Mouse (Mus musculus) lung, embryonic 15.5 days (tissue): ENCODE results near the gene Odf2. TPM values are rescaled to one million over a fixed set of nuclear protein-coding genes. Genes with fewer than 3 reads are reported as not detected.

ENCODE experiments used
- ATAC-seq: fragments of 200-750 bp; cut with Nextera tagmentation; 2 replicates; pipeline ENCODE4 v1.8.0; 2017; ENCODE audit warnings: moderate number of reproducible peaks, borderline replicate concordance; ENCODE audit not compliant: low FRiP score, low TSS enrichment; ENCODE audit errors: extremely low read depth
- H3K27ac ChIP-seq: fragments of 300-500 bp; sonication (generic); 2 replicates; pipeline ENCODE4 v1.5.1; 2015; ENCODE audit warnings: moderate library complexity, mild to moderate bottlenecking, inconsistent platforms
- H3K27me3 ChIP-seq: fragments of 300-500 bp; sonication (generic); 2 replicates; pipeline ENCODE4 v1.6.1; 2015; ENCODE audit warnings: inconsistent platforms
- H3K36me3 ChIP-seq: fragments of 300-500 bp; sonication (generic); 2 replicates; pipeline ENCODE4 v1.6.1; 2015; ENCODE audit warnings: inconsistent platforms
- H3K4me1 ChIP-seq: fragments of 300-500 bp; sonication (generic); 2 replicates; pipeline ENCODE4 v1.6.1; 2015; ENCODE audit warnings: inconsistent platforms
- H3K4me2 ChIP-seq: fragments of 300-500 bp; sonication (generic); 2 replicates; pipeline ENCODE4 v1.6.1; 2015; ENCODE audit warnings: inconsistent platforms, mild to moderate bottlenecking, moderate library complexity
- H3K4me3 ChIP-seq: fragments of 300-500 bp; sonication (generic); 2 replicates; pipeline ENCODE4 v1.5.1; 2015; ENCODE audit warnings: mild to moderate bottlenecking, inconsistent platforms
- H3K9ac ChIP-seq: fragments of 300-500 bp; sonication (generic); 2 replicates; pipeline ENCODE4 v1.6.1; 2015; ENCODE audit warnings: inconsistent platforms
- H3K9me3 ChIP-seq: fragments of 300-500 bp; sonication (generic); 2 replicates; pipeline ENCODE4 v1.6.1; 2016; ENCODE audit warnings: inconsistent platforms
- WGBS: fragments of 180-500 bp; shearing (Covaris S2); methylation state at CpG from one replicate; pipeline ENCODE4 v1.1.7; 2015; 5-methylcytosine and 5-hydroxymethylcytosine counted together
- polyA plus RNA-seq: library from polyadenylated mRNA; unstranded; fragments of >200 nt; fragmentation: Nextera tagmentation; extraction: Ambion mirVana; gene quantifications from 2 replicates; pipeline ENCODE4 v1.2.1, GENCODE M21; 2015

Gene Odf2
- 55.8 and 62.3 TPM in 2 replicates for polyA plus RNA-seq

DNA sequence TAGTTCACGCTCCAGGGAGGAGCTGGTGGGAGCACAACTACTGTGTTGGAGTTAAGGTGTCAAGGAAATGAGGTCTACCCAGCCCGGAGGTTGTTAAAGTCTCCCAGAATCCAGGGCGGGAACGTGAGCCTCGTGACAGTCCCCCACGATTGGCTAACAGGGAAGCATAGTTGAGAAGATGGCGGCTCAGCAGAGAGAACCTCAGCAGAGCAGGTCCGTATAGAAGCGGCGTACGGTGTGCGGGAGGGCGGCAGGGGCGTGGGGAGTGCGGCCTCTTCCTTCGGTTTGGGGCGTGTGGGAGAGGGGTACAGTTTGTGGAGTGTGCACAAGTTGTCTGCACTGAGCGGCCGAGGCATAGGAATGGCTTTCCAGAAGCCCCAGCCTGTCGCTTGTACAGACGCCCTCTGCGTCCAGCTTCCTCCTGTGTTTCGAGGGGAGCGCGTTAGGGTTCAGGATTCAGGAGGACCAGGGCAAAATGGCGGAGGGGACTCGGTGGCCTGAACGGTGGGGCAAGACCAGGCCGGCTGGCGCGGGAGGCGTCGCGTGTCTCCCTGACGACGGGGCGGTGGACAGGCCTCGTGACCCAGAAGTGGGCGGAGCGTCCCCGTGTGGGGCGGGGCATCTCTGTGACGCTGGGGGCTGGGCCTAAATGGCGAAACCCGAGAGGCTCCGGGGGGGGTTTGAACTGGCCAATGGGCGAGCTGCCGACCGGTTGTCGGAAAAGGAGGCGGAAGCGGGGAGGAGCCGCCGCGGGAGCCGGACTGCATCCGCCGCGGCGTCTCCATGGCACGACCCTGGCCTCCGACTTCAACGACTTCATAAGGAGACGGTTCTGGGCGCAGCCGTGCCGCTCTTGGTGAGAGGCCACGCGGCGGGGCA, at the start of gene Odf2:
Gene Odf2 (plus strand): TSS at position 156 of the 879 bp plus-strand sequence.
- no peaks in the 10 kb centered on the region; the same call in 1 of the 2 replicates for H3K27me3 ChIP-seq
- H3K9me3 ChIP-seq, result no peaks in the 10 kb centered on the region
- 1% methylated on average over 69 of the region's 70 CpGs for WGBS
- H3K4me3 ChIP-seq, result peak within 1 kb of the TSS; percentile 69
- ATAC-seq, result peak; percentile 91
- H3K9ac ChIP-seq, result peak within 1 kb of the TSS; percentile 73
- peak within 1 kb of the TSS; percentile 94 for H3K4me2 ChIP-seq
- peak within 1 kb of the TSS; percentile 77 for H3K27ac ChIP-seq
- H3K4me1 ChIP-seq, result peaks cover 16% of the 10 kb centered on the region
- H3K36me3 ChIP-seq, result peaks cover 26% of the 10 kb centered on the region

DNA sequence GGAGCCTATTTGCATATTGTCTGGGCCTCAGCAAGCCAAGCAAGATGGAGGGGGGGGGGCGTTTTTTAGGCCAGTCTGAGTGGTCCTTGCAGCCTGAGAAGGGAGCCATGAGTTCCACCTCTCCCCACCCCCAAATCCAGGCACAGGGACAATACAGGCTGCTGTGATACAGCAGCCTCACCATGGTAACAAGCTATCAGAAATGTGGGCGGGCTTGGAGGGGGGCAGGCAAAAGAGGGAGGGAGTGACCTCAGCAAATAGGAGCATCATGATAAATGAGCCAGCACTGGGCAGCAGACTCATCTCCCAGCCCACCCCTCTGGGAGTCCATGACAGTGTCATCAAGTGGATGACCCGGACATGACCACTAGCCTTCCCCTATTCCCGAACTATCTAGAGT, 49.6 kb upstream of the Odf2 start:
- 0 out of 2 replicates have a peak, but pooled peaks have one; percentile 13 for ATAC-seq
- Histone ChIP-seq H3K9me3 (no peaks in the 10 kb centered on the region), H3K27me3 (peaks cover 17% of the 10 kb centered on the region), H3K4me3 (no peak overlapping the region), H3K9ac (no peak overlapping the region), H3K4me2 (no peak overlapping the region), H3K4me1 (no peaks in the 10 kb centered on the region), H3K36me3 (peaks cover 32% of the 10 kb centered on the region), H3K27ac (no peak overlapping the region)
- 48% methylated on average over 4 of the region's 4 CpGs for WGBS

DNA sequence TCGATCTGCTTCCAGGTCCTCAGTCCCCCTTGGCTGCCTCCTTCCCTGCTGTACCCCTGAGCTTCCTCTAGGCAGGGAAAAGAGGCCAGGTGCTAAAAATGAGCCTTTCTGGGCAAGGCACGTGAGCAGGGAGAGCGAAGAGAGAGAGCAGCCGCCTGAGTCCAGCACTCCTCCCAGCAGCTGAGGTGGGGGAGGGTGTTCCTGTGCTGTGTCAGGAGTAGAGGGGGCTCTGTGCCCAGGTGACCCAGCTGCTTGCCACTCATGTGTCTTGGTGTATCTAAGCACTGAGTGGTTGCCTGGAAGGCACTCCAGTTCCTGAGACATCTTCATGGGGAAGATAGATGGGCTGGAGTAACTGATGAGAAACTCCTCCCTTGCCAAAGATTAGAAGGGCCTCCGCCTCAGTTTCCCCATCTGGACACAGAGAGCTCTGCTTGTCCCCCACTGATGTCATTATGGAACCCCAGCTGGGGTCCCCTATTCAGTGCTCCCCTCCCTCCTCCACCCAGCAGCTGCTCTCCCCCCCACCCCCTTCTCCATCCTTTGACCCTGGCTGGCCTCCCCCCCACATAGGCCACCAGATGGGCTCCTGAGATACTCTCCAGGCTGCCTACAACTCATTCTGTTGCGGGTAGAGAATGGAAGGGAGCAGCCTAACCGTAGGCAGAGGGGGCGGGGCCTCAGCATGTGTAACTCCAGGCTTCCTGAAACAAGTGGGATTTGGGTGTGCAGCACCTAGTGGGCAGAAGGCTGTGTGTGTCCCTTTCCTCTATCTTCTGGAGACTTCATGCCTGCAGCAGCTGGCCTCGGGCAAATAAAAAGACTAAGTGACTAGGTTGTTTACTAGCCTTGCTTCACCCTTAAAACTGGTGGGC, 45.6 kb upstream of the Odf2 start:
- Histone ChIP-seq H3K4me3 (no peak overlapping the region), H3K36me3 (peaks cover 30% of the 10 kb centered on the region), H3K4me2 (no peak overlapping the region), H3K27ac (no peak overlapping the region), H3K9me3 (no peaks in the 10 kb centered on the region), H3K27me3 (peaks cover 57% of the 10 kb centered on the region), H3K4me1 (peaks cover 4% of the 10 kb centered on the region; the same call in 1 of the 2 replicates), H3K9ac (no peak overlapping the region)
- WGBS, result 76% methylated on average over 9 of the region's 9 CpGs
- no peak for ATAC-seq

DNA sequence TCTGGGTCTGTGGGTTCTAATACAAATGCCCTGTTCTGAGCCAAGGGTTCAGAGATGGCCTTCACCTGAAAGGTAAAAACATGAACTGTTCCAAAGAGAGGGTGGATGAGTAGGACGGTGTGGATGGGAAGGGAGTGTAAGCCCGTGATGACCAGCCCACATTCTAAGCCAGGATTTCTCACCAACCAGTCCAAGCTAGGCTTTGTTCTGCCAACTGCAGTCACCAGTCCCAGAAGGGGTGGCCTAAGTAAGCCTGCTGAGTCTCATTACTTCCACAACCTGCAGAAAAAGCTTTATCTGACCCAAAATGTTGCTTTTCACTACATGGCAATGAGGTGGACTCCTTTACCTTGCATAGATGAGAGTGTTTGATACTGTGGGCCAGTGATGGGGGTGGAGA, 44.9 kb upstream of the Odf2 start:
- Histone ChIP-seq H3K36me3 (peaks cover 30% of the 10 kb centered on the region), H3K9me3 (no peaks in the 10 kb centered on the region), H3K4me3 (no peak overlapping the region), H3K4me1 (peaks cover 4% of the 10 kb centered on the region; the same call in 1 of the 2 replicates), H3K27ac (no peak overlapping the region), H3K4me2 (no peak overlapping the region), H3K9ac (no peak overlapping the region), H3K27me3 (peaks cover 59% of the 10 kb centered on the region)
- WGBS, result 94% methylated on average over 2 of the region's 2 CpGs
- no peak for ATAC-seq

DNA sequence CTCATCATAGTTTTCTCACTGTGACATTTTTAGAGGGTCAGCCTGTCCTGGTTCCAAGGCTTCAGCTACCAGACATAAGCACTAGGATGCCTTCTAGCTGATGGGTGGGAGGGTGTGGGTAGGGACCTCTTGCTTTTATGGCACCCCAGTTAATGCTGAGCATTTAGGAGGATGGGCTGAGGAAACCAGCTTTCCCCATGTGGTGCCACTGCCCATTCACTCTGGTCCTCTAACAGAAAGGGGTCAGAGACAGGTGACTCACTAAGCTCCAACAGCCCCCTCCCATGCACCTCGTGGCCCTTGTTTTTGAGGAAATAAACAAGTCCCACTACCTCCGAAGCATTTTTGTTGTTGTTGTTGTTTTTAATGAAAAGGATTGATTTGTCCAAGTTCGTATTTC, 44.4 kb upstream of the Odf2 start:
- 25% methylated on average over 3 of the region's 3 CpGs for WGBS
- Histone ChIP-seq H3K36me3 (peaks cover 30% of the 10 kb centered on the region), H3K27me3 (peaks cover 59% of the 10 kb centered on the region), H3K9me3 (no peaks in the 10 kb centered on the region), H3K27ac (no peak overlapping the region), H3K9ac (no peak overlapping the region), H3K4me2 (no peak overlapping the region), H3K4me3 (no peak overlapping the region), H3K4me1 (peaks cover 4% of the 10 kb centered on the region; the same call in 1 of the 2 replicates)
- no peak for ATAC-seq

DNA sequence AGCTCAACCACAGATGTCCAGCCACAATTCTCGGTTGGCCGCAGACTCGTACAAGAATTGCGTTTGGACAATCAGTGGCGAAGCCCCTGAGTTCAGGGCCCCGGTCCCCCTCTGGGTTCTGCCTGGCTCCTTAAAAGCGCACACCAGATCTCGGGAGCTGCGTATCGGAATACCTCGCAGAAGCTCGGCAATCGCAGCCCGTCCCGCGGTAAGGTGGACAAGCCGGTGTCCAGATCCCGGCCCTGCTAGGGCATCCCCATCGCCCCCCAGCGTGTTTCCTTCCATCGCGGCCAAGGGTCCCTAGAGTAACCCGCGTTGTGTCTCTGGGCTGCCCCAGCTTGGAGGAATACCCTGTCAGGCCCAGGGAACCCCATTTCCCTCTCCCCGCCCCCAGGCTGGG, 43.4 kb upstream of the Odf2 start:
- no peak for ATAC-seq
- WGBS, result 21% methylated on average over 25 of the region's 25 CpGs
- peaks cover 4% of the 10 kb centered on the region; the same call in 1 of the 2 replicates for H3K4me1 ChIP-seq
- H3K27ac ChIP-seq, result no peak overlapping the region
- H3K9me3 ChIP-seq, result no peaks in the 10 kb centered on the region
- H3K27me3 ChIP-seq, result peaks cover 59% of the 10 kb centered on the region
- peaks cover 30% of the 10 kb centered on the region for H3K36me3 ChIP-seq
- 0 out of 2 replicates have a peak overlapping the region, but pooled peaks have one; percentile 17 for H3K4me2 ChIP-seq
- H3K9ac ChIP-seq, result no peak overlapping the region
- H3K4me3 ChIP-seq, result no peak overlapping the region

DNA sequence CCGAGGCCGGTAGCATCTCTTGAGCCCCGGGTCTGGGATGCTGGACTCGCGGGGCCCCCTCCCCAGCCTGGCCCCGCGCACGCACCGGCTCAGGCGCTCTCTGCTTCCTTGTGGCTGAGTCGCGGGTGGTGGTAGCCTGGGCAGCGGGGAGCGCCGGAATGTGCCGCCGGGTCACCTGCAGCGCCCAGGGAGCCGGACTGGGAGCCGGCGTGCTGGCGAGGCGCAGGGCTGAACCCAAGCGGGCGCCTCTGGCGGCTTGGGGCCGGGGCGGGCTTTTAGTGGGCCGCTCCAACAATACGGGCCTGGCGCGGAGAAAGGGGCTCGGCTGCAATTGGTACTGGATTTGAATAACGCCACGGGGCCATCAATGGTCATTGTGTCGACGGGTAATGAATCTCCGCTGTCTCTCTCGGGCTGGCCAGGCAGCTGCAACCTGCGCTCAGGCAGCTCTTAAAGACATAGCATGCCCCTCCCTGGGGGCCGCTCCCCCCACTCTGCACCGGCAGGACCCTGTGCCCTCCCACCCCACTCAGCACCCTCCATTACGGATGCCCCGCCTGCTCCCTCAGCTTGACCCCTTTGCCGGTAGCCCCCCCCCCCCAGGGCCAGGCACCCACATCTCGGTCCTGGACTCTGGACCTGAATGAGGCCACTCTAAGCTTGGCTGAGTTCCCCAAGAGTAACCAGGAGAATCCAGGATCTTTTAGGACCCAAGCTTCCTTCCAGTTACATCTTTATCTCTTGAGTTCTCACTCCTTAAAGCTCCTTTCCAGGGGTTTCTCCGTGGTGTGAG, 42.8 kb upstream of the Odf2 start:
- ATAC-seq, result no peak
- no peak overlapping the region for H3K9ac ChIP-seq
- peak overlapping the region; percentile 17; the same call in 1 of the 2 replicates for H3K4me2 ChIP-seq
- 14% methylated on average over 47 of the region's 47 CpGs for WGBS
- H3K4me3 ChIP-seq, result no peak overlapping the region; the same call in 1 of the 2 replicates
- peaks cover 27% of the 10 kb centered on the region for H3K36me3 ChIP-seq
- peaks cover 4% of the 10 kb centered on the region; the same call in 1 of the 2 replicates for H3K4me1 ChIP-seq
- H3K9me3 ChIP-seq, result no peaks in the 10 kb centered on the region
- H3K27ac ChIP-seq, result no peak overlapping the region
- peaks cover 59% of the 10 kb centered on the region for H3K27me3 ChIP-seq

DNA sequence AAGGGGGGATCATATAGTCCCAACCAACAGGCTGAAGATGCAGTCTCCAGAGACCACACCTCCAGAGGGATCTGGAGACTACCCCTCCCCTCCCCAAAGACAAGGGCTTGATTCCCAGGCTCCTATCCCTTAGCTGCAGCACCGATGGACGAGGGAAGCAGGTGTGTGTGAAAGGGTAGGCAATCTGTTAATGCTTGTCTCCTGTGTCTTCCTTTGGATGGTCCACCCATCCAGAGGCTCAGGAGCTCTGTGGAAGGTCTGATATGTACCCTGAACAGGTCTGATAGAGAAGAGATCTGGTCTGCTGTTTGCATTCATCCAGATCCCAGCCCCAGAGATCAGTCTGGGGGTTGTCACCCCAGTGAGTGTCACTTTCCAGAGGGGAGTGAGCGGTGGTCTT, 42.1 kb upstream of the Odf2 start:
- Histone ChIP-seq H3K4me1 (peaks cover 4% of the 10 kb centered on the region; the same call in 1 of the 2 replicates), H3K36me3 (peaks cover 22% of the 10 kb centered on the region), H3K9ac (no peak overlapping the region), H3K9me3 (no peaks in the 10 kb centered on the region), H3K4me3 (no peak overlapping the region), H3K4me2 (no peak overlapping the region), H3K27me3 (peaks cover 59% of the 10 kb centered on the region), H3K27ac (no peak overlapping the region)
- ATAC-seq, result no peak
- WGBS, result 45% methylated on average over 3 of the region's 3 CpGs

DNA sequence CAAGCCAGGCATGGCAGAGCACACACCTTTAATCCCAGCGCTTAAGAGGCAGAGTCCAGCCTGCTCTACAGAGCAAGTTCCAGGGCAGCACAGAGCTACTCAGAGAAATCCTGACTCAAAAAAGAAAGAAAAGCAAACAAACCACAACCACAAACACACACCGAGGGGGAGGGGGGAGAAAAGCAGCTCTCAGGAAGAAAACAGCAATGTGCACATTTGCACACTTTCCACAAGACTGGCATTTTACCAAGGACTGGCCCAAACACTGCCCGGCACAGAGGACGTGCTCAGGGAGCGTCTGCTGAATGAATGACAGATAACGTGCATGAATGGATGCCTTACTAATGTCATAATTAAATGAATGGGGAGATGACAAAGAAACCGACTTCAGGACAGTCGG, 40.0 kb upstream of the Odf2 start:
- Histone ChIP-seq H3K4me3 (no peak overlapping the region), H3K4me2 (no peak overlapping the region), H3K36me3 (peaks cover 4% of the 10 kb centered on the region; the same call in 1 of the 2 replicates), H3K27me3 (peaks cover 47% of the 10 kb centered on the region), H3K4me1 (peaks cover 4% of the 10 kb centered on the region; the same call in 1 of the 2 replicates), H3K9ac (no peak overlapping the region), H3K9me3 (no peaks in the 10 kb centered on the region), H3K27ac (no peak overlapping the region)
- WGBS, result 58% methylated on average over 8 of the region's 8 CpGs
- ATAC-seq, result no peak

DNA sequence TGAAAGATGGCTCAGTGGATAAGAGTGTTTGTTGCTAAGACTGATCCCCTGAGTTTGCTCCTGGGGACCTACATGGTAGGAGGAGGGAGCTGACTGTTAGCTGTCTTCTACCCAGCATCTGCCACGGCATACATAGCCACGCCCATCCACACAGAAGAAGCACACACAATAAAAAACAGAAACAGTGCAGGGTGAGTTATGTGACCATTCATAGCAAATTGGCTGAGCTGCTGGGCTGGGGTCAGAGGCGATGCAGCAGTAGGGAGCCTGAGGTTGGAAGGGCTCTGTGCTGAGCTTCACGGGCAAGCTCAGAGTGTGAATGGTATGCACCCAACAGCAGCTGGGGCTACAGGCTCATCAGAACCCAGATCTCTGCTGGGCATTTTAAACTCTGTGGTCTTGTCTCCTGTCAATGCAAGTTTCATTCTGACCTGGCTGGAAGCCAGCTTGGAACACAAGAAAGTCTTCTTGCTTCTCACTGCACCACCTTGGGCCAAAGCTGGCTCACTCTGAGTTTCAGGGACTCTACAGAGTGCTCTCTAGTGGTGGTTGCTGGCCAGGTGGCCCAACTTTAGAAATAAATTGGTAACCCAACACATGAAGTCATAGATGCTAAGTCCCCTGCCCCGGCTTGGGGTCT, 39.1 kb upstream of the Odf2 start:
- Histone ChIP-seq H3K9me3 (no peaks in the 10 kb centered on the region), H3K27me3 (peaks cover 37% of the 10 kb centered on the region), H3K27ac (no peak overlapping the region), H3K36me3 (no peaks in the 10 kb centered on the region), H3K4me2 (no peak overlapping the region), H3K4me1 (peaks cover 4% of the 10 kb centered on the region; the same call in 1 of the 2 replicates), H3K9ac (no peak overlapping the region), H3K4me3 (no peak overlapping the region)
- 48% methylated on average over 5 of the region's 5 CpGs for WGBS
- ATAC-seq, result no peak
